10 mouse cellular contexts compared by ENCODE assay signal in the genomic region with DNA sequence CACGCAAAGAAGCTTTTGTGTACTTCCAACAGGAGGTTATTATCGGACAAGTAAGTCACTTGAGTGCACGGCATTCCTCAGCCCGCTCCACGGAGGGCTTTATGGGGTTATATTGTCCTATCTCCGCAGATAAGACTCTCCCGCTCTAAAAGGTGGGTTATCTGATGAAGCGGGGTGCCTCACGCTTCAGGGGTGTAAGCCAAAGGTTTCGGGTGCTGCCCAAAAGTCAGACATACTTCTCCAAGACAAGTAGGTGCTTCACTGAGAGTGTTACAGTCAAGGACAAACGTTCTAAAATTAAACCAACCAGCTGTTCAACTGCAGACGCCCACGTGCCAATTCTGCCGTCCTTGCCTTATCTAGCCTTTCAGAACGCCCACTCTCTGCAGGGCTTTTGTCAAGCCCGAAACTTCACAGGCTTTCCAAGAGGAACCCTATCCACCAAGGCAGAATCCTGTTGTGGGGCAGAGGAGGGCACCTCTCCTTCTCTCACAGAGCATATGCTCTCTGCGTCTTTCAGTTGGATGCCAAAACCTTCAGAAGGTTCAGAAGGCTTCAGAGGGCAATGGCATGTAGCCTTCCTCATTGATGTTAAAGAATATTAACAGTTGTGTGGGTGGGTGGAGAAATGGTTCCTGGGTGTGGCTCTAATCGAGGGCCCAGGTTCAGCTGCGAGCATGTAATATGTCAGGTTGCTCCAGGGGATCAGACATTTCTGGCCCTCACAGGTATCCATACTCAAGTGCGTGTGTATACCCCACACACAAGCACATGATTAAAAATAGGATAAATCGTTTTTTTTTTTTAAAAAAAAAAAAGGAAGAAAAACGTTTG. TPM values are rescaled to one million over a fixed set of nuclear protein-coding genes. Genes with fewer than 3 reads are reported as not detected.
DNase-seq lines count a peak whose midpoint lies in the region; ATAC-seq lines count a peak whose summit lies in the region.
"Had no signal": no experiment of that assay in that cellular context is flagged by ENCODE, and none has a peak within 500 bp of the region (broad histone marks: within the 10 kb centered on the region; RNA-seq: fewer than 3 reads in every experiment).

No protein-coding gene starts in this region.

- H3K27ac ChIP-seq in hindbrain, embryonic 12.5 days: no peak overlapping the region
- H3K27ac ChIP-seq: kidney, postnatal 0 days; neural tube, embryonic 13.5 days had no signal

- no peaks in the 10 kb centered on the region for H3K9me3 ChIP-seq in hindbrain, embryonic 12.5 days (replicated peaks)

- no peaks in the 10 kb centered on the region for H3K4me1 ChIP-seq in hindbrain, embryonic 12.5 days
- H3K4me1 ChIP-seq: neural tube, embryonic 13.5 days had no signal

- no peak for ATAC-seq in hindbrain, embryonic 12.5 days (ENCODE audit: low FRiP score)

- no peak overlapping the region for H3K4me2 ChIP-seq in hindbrain, embryonic 12.5 days (replicated peaks)
- H3K4me2 ChIP-seq: neural tube, embryonic 13.5 days had no signal

- H3K9ac ChIP-seq in hindbrain, embryonic 12.5 days: no peak overlapping the region
- H3K9ac ChIP-seq: neural tube, embryonic 13.5 days had no signal

- H3K27me3 ChIP-seq in hindbrain, embryonic 12.5 days: no peaks in the 10 kb centered on the region
- H3K27me3 ChIP-seq: neural tube, embryonic 13.5 days had no signal

- H3K4me3 ChIP-seq in hindbrain, embryonic 12.5 days: no peak overlapping the region
- H3K4me3 ChIP-seq: neural tube, embryonic 13.5 days had no signal

- intact Hi-C loops in left cerebral cortex, postnatal 4 days (cut with DNase I): no loop called here
- intact Hi-C loops in left cerebral cortex, postnatal 25 days (cut with DNase I): no loop called here

- DNase-seq in left cerebral cortex, adult 11 months (ENCODE audit: low spot score): peak; percentile 47
- DNase-seq in left cerebral cortex, postnatal 4 days: no peak
- peak; percentile 30 to 62 for DNase-seq in heart, adult 9 months (ENCODE audit: low spot score in 2 of 2)
- peak; percentile 59 to 81 for DNase-seq in left cerebral cortex, postnatal 25 days (ENCODE audit: low spot score in 2 of 2)
- DNase-seq in right cerebral cortex, postnatal 14 days: peak; percentile 21
- DNase-seq in urinary bladder, postnatal 36 days (ENCODE audit: low spot score in 2 of 2): no peak
- no peak for DNase-seq in cerebellum, adult 11 months

- 81% methylated on average over 22 of the region's 22 CpGs for WGBS in hindbrain, embryonic 12.5 days

- 0 out of 2 replicates have a peak, but pooled peaks cover 4% of the 10 kb centered on the region for H3K36me3 ChIP-seq in hindbrain, embryonic 12.5 days
- H3K36me3 ChIP-seq: neural tube, embryonic 13.5 days had no signal

RNA-seq across cellular contexts. Expression of a gene that starts 32.4 kb away (rescaled TPM):
- 1 to 10 TPM; 7.3 to 7.7 TPM for total RNA-seq in left cerebral cortex, postnatal 4 days (2021)
- 1 to 10 TPM; 9.0 to 9.9 TPM for total RNA-seq in left cerebral cortex, postnatal 25 days (2021)
- polyA plus RNA-seq in hindbrain, embryonic 12.5 days (2016; fragmentation: Nextera tagmentation; extraction: Ambion mirVana): 3.2 and 3.4 TPM in 2 replicates

Comparison
In these comparisons a context has a peak if more than half of its experiments do, and no peak if none do; other contexts are left out.
1. DNase-seq: peak in left cerebral cortex, adult 11 months (single experiment), heart, adult 9 months (2 of 2), left cerebral cortex, postnatal 25 days (2 of 2) and right cerebral cortex, postnatal 14 days (single experiment); none in left cerebral cortex, postnatal 4 days (single experiment), urinary bladder, postnatal 36 days (0 of 2) and cerebellum, adult 11 months (single experiment).